Mouse (Mus musculus) heart, adult 11 months (tissue): ENCODE results near the gene Vcam1.

Source experiments
- DNase-seq: peaks from one replicate; pipeline ENCODE4 v3.0.0; 2022

Vcam1 gene

DNA sequence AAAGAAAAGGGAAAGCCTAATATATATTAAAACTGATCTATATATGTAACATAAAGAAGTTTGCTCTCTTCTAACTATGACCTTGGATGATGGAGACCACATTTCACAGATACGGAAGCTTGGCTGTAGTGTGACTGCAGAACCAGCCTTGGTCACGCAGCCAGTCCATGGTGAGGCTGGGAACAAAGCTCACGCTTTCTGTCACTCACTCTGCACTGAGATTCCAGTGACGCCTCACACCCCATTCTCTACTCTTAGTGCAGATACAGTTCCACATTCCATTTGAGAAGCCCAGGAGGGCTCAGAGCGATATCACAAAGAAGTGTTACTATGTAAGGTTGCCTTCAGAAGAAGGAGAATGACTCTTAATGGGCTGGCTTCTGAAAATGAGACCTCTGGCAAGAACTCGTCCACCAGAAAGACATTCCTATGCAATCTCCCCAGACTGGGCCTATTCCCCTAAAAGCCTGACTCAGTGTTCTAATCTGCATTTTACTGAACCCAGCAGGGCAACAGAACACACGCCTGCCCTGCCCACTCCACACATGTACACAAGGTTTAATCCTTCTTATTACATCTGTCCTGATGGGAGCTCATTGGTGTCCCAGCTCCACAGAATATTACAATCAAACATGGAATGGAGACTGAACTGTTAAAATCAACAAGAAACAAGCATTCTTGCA, 2.8 kb downstream of the Vcam1 start:
- peak; percentile 88 for DNase-seq

DNA sequence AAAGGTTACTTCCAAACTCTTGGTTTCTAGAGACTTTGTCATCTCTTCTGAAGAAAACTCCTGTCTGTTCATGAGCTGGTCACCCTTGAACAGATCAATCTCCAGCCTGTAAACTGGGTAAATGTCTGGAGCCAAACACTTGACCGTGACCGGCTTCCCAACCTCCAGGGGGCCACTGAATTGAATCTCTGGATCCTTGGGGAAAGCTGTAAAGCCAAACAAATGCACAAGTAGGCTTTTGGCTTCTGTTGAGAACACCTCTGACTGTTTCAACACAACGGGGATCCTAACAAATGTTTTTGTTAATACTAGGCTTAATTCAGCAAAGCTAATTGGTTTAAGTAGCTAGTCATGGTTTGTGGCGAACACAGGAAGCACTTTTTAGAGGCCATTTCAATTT, 3.4 kb downstream of the Vcam1 start:
- DNase-seq: peak; percentile 40

- no peak for DNase-seq
Observed at GRCm38 (mm10) chr3:116123827-116124226, 5.7 kb downstream of the Vcam1 start.

- peak; percentile 71 for DNase-seq
Observed at GRCm38 (mm10) chr3:116122696-116123095, 6.8 kb downstream of the Vcam1 start.

- peak; percentile 23 for DNase-seq
Observed at GRCm38 (mm10) chr3:116121026-116121425, 8.5 kb downstream of the Vcam1 start.

- DNase-seq: peak; percentile 84
Observed at GRCm38 (mm10) chr3:116120391-116120790, 9.1 kb downstream of the Vcam1 start.

DNA sequence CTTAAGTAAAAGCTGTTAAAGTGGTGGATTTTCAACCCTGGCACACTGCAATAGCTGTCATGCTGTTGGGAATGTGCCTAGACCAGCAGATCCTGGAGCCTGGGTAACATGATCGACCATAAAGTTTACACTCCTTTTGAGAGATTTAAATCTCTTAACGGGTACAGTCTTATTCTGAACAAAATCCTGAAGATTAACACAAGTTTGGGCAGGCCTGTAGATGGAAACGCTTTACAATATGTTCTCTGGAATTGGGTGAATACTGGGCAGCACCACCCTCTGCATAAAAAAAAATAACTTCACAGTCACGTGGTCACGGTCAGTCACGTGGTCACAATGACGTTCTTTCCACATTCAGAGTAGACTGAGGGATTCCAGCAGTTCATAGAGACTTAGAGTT, 10.3 kb downstream of the Vcam1 start:
- peak; percentile 49 for DNase-seq

GRCm38 (mm10) chr3:116117046-116117445, 12.4 kb downstream of the Vcam1 start:
- DNase-seq: peak; percentile 40

DNA sequence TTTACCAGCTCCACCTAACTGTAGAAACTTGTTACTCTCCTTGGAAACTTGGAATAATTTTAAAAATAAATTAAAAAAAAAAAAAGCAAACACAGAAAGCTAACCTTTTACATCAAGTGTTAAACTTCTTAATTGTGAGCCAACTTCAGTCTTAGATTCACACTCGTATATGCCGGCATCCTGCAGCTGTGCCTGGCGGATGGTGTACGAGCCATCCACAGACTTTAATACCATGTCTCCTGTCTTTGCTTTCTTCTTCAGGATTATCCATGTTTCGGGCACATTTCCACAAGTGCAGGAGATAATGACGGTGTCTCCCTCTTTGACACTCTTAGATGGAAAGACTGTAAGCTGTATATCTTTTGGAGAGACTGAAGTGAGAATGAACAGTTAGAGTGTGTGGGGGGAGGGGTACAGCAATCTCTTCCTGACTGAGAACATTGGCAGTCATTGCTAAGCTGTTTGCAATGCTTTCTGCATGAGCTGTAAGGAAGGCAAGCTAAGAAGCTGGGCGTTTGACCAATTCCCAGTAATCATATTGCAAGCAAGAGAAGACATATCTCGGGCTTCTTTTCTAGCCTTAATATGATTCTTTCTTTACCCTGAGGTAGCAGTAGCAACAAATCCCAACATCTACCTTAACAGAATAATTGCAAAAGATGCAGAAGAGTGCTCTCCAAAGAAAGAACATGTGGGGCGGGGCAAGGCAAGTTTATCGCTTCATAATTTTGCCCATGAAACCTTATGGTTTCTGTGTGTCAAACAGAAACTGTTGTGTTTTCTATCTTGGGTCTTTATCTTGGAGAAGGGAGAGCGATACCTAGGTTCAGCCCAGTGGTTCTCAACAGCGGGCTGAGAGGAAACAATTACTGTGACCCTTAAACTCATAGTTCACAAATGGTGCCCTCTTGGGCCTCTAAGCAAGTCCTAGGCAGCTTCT, 15.0 kb downstream of the Vcam1 start:
- DNase-seq: peak; percentile 96

DNA sequence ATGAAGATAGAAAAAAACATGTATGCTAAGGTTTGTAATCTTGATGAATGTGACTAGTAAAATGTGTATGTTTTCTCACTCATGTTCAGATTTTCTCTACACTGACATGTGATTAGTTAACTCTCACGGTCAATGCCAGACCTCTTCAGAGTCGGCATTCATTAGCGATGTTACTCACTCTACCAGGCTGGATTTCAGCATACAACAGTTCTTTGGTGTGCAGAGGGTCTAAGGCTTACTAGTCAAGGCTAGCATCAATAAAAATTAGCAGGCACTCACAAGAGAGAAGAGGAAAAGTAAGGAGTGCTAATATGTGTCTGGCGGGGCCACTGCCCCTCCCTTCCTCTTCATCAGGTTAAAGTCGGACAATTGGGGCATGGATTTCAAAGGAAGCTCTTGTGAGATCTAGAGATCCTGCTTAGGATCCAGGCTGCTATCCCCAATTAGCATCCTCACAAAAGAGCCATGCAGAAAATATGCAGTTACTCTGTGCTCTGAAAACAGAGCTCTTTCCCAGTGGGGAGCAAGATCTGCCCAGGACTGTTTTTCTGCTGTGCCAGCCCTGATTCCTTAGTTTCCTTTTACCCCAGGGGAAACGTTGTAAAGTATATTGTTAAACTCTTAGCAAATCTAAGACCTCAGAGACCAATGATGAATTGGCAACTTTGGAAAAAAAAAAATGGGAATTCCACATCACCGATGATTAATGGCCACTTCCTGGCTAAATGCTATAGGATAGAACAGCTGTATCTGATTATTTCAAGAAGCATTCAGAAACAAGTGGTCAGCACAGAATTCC, 15.8 kb downstream of the Vcam1 start:
- peak; percentile 61 for DNase-seq

- peak; percentile 18 for DNase-seq
Observed at GRCm38 (mm10) chr3:116112816-116113405, 16.6 kb downstream of the Vcam1 start.

DNA sequence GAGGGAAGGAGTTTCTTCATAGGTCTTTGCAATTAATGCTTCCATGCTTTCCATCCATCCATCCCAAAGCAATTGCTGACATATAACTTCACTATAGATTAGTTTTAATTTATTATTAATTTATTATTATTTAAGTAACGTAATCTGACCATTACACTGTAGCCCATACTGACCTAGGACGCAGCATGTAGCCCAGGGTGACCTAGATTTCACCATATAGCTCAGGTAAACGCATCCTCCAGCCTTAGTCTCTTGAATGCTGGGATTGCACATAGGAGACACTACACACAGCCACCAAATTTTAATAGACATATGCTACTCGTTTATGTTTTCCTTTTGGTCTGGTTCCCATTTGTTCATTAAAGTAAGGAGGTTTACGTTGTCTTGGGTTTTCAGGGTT, 23.8 kb downstream of the Vcam1 start:
- DNase-seq: peak; percentile 54

DNA sequence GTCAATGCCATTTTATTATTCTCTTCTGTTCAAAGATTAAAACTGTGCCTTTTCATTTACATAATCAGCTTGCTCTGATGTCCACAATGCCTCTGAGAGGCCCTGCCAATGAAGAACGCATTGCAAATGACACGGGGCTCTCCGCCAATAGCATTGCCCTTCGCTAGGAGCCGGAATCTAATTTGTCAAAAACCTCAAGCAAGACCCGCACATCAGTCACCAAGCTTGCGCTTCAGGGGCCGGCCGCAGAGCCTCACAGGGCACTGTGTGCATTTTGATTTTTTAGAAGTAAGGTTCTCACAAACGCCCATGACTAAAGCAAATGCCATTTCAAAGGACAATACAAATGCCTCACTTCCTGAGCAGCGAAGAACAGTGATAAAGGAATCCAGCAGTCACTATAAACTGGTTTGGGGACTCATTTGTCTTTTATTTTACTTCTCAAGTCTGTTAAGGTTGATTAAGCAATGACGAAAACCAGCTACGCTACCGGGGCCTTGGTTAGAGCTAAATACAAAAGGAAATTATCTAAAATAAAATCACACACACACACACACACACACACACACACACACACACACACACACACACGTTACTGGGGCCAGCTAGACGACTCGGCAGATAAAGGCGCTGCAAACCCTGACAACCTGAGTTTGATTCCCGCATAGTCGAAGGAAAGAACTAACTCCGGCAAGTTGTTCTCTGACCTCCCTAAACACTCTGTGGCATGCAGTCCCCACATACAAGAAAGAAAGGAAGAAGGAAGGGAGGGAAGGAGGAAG, 24.4 kb downstream of the Vcam1 start:
- DNase-seq: peak; percentile 93

GRCm38 (mm10) chr3:116104270-116104669, 25.2 kb downstream of the Vcam1 start:
- peak; percentile 4 for DNase-seq

DNA sequence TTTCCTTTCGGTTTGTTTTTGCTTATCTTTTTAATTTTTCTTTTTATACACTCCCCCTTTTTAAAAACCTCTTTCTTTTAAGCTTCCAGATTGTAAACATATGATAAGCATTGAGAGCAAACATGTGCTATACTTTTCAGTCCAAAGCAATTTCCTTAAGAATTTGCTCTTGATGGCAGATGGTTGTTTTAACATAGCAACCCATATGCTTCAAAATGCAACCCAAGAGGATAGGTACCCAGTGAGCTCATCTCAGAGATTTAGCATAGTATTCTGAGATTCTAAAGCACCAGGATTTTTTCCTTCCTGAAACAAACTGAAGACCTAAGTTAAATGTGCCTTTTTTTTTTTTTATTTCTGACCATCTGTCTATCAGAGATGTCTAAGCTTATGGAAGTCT, 28.6 kb downstream of the Vcam1 start:
- DNase-seq: no peak

GRCm38 (mm10) chr3:116095934-116096333, 33.6 kb downstream of the Vcam1 start:
- DNase-seq: peak; percentile 90

DNA sequence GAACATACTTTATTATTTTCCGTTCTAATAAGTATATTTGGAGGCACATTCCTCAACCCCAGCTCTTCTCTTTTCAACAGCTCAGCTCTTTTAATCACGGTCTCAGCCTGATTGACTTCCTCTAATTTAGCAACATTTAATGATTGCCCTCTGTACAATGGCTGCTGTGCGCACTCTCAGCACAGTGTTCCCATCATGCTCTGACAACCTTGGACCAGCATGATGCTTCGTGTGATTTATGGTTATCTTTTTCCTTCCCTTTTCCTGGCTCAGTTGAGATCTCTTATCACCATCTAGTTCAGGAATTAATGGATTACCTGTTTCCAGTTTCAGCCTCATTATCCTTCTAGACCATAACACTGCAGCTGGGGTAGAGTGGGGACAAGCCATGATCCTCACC, 34.2 kb downstream of the Vcam1 start:
- no peak for DNase-seq

DNA sequence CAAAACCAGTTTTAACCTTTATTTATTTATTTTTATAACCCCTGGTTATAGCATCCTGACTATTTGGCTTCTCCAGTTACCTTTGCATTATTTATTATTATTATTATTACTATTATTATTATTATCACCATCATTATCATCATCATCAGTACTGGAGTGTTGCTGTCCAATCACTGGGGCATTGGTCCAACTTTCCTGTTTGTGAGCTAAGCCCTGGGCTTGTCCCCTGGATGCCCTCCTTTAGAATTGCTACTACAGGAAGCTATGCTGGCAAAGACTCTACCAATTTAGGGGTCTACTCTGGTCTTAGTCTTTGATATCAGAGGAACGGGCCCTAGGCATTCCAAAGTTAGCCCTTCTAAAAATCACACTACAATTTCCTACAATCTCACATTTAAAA, 34.6 kb downstream of the Vcam1 start:
- no peak for DNase-seq

DNA sequence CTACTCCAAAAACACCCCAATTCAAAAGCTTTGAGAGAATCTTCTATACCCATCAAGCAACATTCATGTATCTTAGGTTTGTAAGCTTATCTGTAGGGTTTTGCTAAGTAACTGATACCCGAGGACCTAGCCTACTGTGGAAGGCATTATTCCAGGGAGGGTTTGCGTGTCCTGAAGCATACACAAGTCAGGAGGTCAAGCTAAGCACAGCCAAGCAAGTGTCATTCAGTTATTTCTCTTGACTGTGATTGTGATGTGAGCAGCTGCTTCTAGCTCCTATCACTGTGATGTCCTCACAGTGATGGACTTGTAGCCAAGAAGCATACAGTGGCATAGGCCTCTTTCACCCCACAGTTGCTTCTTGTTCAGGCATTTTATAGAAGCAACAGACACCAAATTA, 35.2 kb downstream of the Vcam1 start:
- no peak for DNase-seq

DNA sequence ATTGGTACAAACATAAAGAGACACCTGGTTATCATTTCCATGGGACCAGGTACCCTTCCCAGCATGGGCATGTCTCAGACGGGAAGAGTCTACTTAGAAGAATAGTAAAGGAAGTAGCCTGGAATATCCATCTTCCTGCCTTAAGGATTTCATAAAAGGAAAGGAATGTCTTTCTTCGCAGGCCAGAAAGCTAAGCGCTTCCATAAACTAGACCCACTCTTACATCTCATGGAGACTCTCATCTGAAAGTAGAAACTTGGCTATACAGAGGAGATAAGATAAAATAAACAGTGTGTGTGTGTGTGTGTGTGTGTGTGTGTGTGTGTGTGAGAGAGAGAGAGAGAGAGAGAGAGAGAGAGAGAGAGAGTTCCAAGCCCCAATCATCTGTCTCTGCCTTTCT, 36.9 kb downstream of the Vcam1 start:
- no peak for DNase-seq

GRCm38 (mm10) chr3:116091706-116092105, 37.8 kb downstream of the Vcam1 start:
- no peak for DNase-seq

DNA sequence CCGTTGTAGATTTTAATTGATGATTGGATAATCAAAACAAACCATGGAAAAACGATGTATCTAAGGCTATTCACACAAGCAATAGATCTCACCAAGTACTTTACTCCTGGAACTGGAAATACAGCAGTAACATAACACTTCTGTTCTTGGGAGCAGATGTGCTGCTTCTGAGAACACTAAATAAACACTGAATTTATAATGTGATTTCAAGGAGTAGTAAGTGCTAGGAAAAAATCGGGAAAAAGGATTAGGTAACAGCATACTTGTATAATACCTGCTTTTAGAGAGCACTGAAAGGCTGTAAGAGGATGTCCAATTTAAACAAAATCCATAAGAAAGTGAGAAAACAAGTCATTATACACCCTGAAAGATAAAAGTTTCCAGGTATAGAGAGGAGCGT, 43.5 kb downstream of the Vcam1 start:
- DNase-seq: no peak
